Mouse (Mus musculus) erythroblast, embryonic 14.5 days (primary cell): ENCODE results near the gene Nav3.

Source experiments
- GATA1 ChIP-seq: IDR thresholded peaks from 2 replicates; pipeline ENCODE4 v1.6.1; 2012; ENCODE audit warnings: low read length, inconsistent platforms, mixed read lengths
- TAL1 ChIP-seq: IDR thresholded peaks from 3 replicates; pipeline ENCODE4 v1.6.1; 2012; ENCODE audit warnings: low read length, inconsistent platforms, mixed read lengths

- TF ChIP-seq GATA1 (no peak), TAL1 (no peak)
Observed at GRCm38 (mm10) chr10:109874652-109875311, 581.2 kb downstream of the Nav3 start.
